Mouse (Mus musculus): ENCODE results near the gene Btrc. TPM values are rescaled to one million over a fixed set of nuclear protein-coding genes. Genes with fewer than 3 reads are reported as not detected.

Btrc gene
- polyA plus RNA-seq, 1 experiment = 66.5 TPM

DNA sequence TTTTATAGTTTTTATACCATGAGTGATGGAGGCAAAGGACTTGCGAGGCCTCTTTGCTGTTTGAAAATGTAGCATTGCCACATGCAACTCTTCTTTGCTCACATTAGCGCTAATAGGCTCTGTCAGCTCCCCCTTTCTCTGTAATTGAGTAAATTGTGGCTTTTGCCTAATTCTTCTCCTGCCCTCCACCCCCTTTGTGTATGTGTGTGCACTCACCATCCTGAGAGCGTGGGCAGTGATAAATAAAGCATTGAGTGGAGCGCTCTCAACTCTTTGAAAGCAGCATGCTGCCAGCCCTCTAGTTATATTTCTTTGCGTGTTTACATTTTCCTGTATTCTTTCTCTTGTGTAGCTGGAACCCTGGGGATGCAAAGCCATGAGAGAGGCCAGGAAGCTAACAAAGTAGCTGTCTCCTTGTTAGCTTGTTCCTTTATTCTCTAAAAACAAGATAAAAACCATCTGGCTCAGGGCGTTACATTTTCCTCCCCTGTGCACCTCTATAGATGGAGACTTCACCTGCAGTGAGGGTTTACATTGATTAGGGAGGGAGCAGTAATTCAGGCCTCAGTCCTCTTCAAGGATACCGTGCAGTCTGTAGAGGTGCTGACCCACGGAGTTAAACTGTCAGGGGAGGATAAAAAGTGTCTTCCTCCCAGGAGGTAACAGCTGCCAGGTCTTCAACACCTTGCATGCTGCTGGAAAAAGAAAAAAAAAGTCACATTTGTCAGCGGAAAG lies 96.6 kb downstream of the Btrc start:
- TF ChIP-seq POLR2A (IDR thresholded peaks at IDR 0.05; ENCODE audit: borderline replicate concordance, insufficient read depth, low read length) = no peak
- no peak for TF ChIP-seq CTCF (IDR thresholded peaks at IDR 0.05; ENCODE audit: borderline replicate concordance, insufficient read depth, low read depth, low read length)
- Histone ChIP-seq H3K27ac (ENCODE audit: insufficient read depth, low read length) (no peak overlapping the region), H3K4me3 (replicated peaks; ENCODE audit: insufficient read depth, low read depth, low read length) (no peak overlapping the region), H3K27me3 (ENCODE audit: control insufficient read depth, insufficient read depth, low read length) (no peaks in the 10 kb centered on the region), H3K4me1 (ENCODE audit: control insufficient read depth, insufficient read depth, low read length) (no peaks in the 10 kb centered on the region; the same call in none of the 2 replicates)
- no peak for DNase-seq
- WGBS = 82% methylated on average over 9 of the region's 9 CpGs

DNA sequence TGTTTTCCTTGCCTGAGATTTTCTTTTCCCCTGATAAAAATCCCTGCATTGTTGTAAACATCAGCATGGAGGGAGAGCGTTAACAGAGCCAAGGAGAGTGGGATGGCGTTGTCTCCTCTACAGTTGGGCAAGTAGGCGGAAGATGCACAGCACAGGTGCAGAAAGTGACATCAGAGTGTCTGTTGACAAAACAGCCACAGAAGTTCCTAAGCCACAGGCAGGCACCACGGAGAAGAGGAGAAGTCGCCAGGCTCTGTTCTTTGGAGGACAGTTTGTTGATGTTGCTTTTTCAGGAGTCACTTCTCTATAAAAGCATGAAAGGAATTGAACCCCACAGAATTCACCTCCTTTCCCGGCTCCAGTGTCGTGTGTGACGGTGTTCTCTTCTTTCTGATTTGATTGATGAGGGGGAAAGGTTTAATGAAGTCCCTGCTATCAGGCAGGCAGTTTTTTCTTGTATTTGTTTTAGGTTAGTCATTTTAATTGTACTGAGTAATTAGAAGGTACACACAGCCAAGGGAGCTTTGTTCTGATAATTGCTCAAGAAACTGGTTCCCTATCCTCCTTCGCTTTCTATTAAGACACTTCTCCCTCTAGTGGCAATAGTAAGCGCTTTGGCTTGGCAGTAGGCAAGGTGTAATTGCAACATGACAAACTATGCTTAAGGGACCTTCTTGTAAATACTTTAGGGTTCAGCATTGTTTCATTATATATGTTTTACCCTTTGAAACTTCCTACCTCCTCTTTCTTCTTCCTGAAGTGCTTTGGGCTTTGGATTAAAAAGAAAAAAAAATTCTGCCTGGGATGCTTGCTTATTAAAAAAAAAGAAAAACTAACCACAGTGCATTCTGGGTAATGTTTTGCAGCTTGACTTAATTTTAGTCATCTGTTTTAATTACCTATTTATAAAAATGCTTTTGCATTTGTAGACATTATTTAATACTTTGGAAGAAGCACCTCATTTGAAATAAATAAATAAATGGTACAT lies 97.5 kb downstream of the Btrc start:
- 87% methylated on average over 10 of the region's 10 CpGs for WGBS
- DNase-seq = no peak
- Histone ChIP-seq H3K27ac (ENCODE audit: insufficient read depth, low read length) (no peak overlapping the region), H3K4me1 (ENCODE audit: control insufficient read depth, insufficient read depth, low read length) (no peaks in the 10 kb centered on the region; the same call in none of the 2 replicates), H3K4me3 (replicated peaks; ENCODE audit: insufficient read depth, low read depth, low read length) (no peak overlapping the region), H3K27me3 (ENCODE audit: control insufficient read depth, insufficient read depth, low read length) (no peaks in the 10 kb centered on the region)
- TF ChIP-seq CTCF (IDR thresholded peaks at IDR 0.05; ENCODE audit: borderline replicate concordance, insufficient read depth, low read depth, low read length) (no peak), POLR2A (IDR thresholded peaks at IDR 0.05; ENCODE audit: borderline replicate concordance, insufficient read depth, low read length) (no peak)

DNA sequence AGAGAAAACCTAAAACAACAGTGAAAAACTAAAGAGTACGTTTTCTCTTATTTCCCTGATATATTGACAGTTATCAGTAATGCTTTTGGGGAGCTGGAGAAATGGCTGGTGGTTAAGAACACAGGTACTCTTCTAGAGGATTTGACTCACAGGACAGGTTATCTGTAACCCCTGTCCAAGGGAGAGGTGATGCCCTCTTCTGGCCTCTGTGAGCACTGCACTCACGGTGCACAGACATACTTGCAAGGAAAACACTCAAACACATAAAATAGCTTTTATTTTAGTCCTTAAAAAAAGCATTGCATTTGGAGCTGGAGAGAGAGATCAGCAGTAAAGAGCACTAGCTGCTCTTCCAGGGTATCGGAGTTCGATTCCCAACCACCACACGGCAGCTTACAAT lies 106.2 kb downstream of the Btrc start:
- Histone ChIP-seq H3K4me3 (replicated peaks; ENCODE audit: insufficient read depth, low read depth, low read length) (no peak overlapping the region), H3K27me3 (ENCODE audit: control insufficient read depth, insufficient read depth, low read length) (no peaks in the 10 kb centered on the region), H3K4me1 (ENCODE audit: control insufficient read depth, insufficient read depth, low read length) (peaks cover 5% of the 10 kb centered on the region), H3K27ac (ENCODE audit: insufficient read depth, low read length) (no peak overlapping the region)
- no peak for TF ChIP-seq CTCF (IDR thresholded peaks at IDR 0.05; ENCODE audit: borderline replicate concordance, insufficient read depth, low read depth, low read length)
- no peak for TF ChIP-seq POLR2A (IDR thresholded peaks at IDR 0.05; ENCODE audit: borderline replicate concordance, insufficient read depth, low read length)
- peak in 1 of 2 experiments; percentile 9 for DNase-seq
- WGBS = over 99% methylated on average over 5 of the region's 5 CpGs

DNA sequence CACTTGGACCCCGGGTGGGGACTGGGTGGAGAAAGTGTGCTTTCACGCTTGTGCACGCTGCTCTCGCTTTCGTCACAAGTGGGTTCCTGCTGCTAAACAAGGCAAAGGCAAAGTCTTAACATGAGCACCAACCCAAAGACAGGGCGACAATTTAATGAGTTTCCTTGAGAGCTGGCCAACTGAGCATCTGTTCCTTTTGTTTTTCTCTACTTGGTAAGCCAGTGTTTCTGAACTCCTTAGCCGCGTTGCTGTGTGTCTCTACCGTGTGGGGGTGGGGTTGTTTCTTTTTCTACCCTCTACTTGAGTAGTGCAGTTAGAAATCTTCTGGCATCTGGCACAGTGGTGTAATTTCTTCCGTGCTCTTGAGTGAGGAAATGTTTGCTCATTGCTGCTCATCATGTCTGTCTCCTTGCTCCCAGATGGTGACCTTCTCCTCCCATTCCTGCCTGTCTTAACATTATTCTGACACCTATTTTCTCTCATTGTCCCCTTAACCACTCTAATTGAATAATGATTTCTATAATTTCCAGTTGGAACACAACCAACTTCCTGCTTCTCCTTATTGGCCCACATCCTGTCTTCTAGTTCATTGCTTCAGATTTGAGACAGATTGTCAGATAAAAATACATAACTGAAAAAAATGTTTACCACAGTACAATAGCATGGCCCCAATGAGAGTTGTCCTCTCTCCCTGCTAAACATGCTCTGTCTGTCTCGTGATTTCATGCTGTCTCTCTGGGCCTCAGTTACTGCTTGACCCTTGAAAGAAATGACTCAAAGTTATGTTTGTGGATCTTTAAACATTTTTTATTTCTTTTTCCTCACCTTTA lies 109.4 kb downstream of the Btrc start:
- H3K27me3 ChIP-seq (ENCODE audit: control insufficient read depth, insufficient read depth, low read length) = no peaks in the 10 kb centered on the region
- no peak overlapping the region for H3K4me3 ChIP-seq (replicated peaks; ENCODE audit: insufficient read depth, low read depth, low read length)
- TF ChIP-seq POLR2A (IDR thresholded peaks at IDR 0.05; ENCODE audit: borderline replicate concordance, insufficient read depth, low read length) = no peak
- TF ChIP-seq CTCF (IDR thresholded peaks at IDR 0.05; ENCODE audit: borderline replicate concordance, insufficient read depth, low read depth, low read length) = no peak
- 13% methylated on average over 11 of the region's 11 CpGs for WGBS
- H3K4me1 ChIP-seq (ENCODE audit: control insufficient read depth, insufficient read depth, low read length) = peaks cover 5% of the 10 kb centered on the region
- peak; percentile 54 to 70 for DNase-seq
- H3K27ac ChIP-seq (ENCODE audit: insufficient read depth, low read length) = peak overlapping the region; percentile 74

DNA sequence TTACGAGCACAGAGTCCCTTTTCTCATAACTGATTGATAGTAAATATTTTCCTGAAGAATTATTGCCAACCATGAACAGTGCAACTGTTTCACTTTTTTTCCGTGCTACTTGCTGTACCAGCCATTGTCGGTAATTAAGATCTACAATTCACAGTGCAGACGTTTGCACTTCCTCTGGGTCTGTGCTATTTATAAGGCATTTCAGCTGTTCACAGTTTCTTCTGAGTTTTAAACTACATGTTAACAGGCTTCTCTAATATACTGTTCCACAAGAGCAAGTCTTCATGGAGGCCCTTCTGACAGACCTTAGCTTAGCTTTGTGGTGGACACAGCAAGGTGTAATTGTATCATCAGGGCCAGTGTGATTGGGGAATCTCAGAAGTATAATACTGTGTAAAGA lies 111.2 kb downstream of the Btrc start:
- H3K27me3 ChIP-seq (ENCODE audit: control insufficient read depth, insufficient read depth, low read length) = no peaks in the 10 kb centered on the region
- 91% methylated on average over 4 of the region's 4 CpGs for WGBS
- peaks cover 5% of the 10 kb centered on the region for H3K4me1 ChIP-seq (ENCODE audit: control insufficient read depth, insufficient read depth, low read length)
- TF ChIP-seq CTCF (IDR thresholded peaks at IDR 0.05; ENCODE audit: borderline replicate concordance, insufficient read depth, low read depth, low read length) (no peak), POLR2A (IDR thresholded peaks at IDR 0.05; ENCODE audit: borderline replicate concordance, insufficient read depth, low read length) (no peak)
- no peak overlapping the region for H3K27ac ChIP-seq (ENCODE audit: insufficient read depth, low read length)
- no peak overlapping the region for H3K4me3 ChIP-seq (replicated peaks; ENCODE audit: insufficient read depth, low read depth, low read length)
- no peak for DNase-seq

DNA sequence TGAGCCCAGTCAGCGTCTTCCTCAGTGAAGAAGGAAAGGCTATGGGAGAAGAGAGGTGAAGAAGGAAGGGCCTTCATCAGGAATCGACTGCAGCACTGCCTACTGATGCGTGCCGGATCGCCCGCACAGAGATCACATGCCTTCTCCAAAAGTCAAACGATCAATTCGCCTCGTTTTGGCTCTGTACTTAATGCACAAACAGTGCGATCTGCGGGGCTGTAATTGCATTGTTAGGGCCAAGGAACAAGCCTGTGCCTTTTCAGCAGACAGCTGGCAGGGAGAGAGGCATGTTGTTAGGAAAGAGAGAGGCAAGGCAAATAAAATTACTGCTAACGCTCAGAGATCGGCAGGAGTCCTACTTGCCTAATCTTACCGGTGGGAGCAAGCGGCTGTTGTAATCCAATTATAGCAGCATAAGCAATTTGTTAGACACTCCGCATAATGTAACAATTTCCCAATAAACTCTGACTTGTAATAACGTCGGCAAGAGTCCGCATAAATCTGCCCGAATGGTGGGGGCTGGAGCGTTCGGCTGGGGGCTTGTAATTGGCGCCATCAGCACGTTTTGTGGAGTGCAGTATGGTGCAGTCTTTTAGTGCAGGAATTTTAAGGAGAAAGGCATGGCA lies 112.5 kb downstream of the Btrc start:
- peak; percentile 55 to 57 for DNase-seq
- WGBS = 8% methylated on average over 24 of the region's 24 CpGs
- H3K27ac ChIP-seq (ENCODE audit: insufficient read depth, low read length) = peak overlapping the region; percentile 64
- peaks cover 5% of the 10 kb centered on the region for H3K4me1 ChIP-seq (ENCODE audit: control insufficient read depth, insufficient read depth, low read length)
- H3K27me3 ChIP-seq (ENCODE audit: control insufficient read depth, insufficient read depth, low read length) = no peaks in the 10 kb centered on the region
- TF ChIP-seq CTCF (IDR thresholded peaks at IDR 0.05; ENCODE audit: borderline replicate concordance, insufficient read depth, low read depth, low read length) (no peak), POLR2A (IDR thresholded peaks at IDR 0.05; ENCODE audit: borderline replicate concordance, insufficient read depth, low read length) (no peak)
- peak overlapping the region; percentile 41 for H3K4me3 ChIP-seq (replicated peaks; ENCODE audit: insufficient read depth, low read depth, low read length)

DNA sequence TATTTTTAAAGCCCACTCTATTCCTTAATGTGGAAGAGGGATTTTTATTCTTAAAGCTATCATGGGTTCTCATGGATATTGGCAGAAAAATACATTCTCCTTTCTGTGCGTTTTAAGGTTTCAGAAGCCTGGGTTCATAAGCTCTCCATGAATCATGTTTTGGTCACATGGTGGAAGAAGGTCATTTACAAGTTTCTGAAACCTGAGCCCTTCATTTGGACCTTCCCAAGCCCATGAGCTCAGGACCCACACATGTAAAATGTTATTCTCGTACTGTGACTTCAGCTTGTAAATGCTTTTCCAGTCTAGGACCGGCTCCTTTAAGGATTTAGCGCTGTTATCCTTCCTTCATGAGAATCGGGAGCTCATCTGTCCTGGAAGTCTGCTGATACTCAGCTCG lies 116.0 kb downstream of the Btrc start:
- Histone ChIP-seq H3K27me3 (ENCODE audit: control insufficient read depth, insufficient read depth, low read length) (no peaks in the 10 kb centered on the region), H3K27ac (ENCODE audit: insufficient read depth, low read length) (no peak overlapping the region), H3K4me1 (ENCODE audit: control insufficient read depth, insufficient read depth, low read length) (no peaks in the 10 kb centered on the region; the same call in 1 of the 2 replicates), H3K4me3 (replicated peaks; ENCODE audit: insufficient read depth, low read depth, low read length) (no peak overlapping the region)
- TF ChIP-seq CTCF (IDR thresholded peaks at IDR 0.05; ENCODE audit: borderline replicate concordance, insufficient read depth, low read depth, low read length) = no peak
- TF ChIP-seq POLR2A (IDR thresholded peaks at IDR 0.05; ENCODE audit: borderline replicate concordance, insufficient read depth, low read length) = no peak
- no peak for DNase-seq
- WGBS = 94% methylated on average over 6 of the region's 6 CpGs

All from cerebellum, adult 2 months (tissue).